Mouse (Mus musculus) B cell, adult 67 days (primary cell): ENCODE measurements around the gene Nap1l5. TPM values are rescaled to one million over a fixed set of nuclear protein-coding genes. Genes with fewer than 3 reads are reported as not detected.

Experiments
- total RNA-seq, 2 experiments: library from RNA; stranded (reverse); gene quantifications; 4 replicates each; pipeline ENCODE4 v1.2.4; 2023

Gene Nap1l5
- total RNA-seq, result not detected

DNA sequence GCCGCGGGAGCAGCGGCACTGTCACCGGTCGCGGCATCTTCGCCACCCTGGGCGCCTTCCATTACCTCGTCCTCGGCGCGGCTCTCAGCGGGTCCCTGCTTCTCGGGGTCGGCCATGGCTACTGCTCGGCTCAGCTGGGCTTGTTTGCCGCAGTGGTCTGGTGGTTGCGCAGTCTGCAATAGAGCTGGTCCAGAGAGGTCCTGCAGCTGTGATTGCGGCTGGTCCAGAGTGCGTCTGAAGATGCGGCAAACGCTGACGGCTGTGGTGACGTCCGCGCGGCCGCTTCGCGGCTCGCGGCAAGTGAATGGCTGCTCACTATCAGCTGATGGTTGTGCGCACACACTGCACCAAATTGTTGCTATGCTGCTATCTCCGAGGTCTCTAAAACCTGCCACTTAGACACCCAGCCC lies at the start of gene Nap1l5:
Gene Nap1l5 (minus strand): TSS at position 225 of the 410 bp plus-strand sequence.

Other genes starting within 250 kb of the Nap1l5 start
- 100 to 1,000 TPM; 105 to 109 TPM for gene Herc3, start 75.6 kb downstream of the Nap1l5 start, total RNA-seq
- gene Fam13a, start 117.5 kb upstream of the Nap1l5 start, total RNA-seq, result under 1 TPM in 1 of 2 experiments, not detected in 1; 0.32 TPM